Mouse (Mus musculus) C2C12 (cell line): ENCODE measurements around the gene Mrpl21. TPM values are rescaled to one million over a fixed set of nuclear protein-coding genes. Genes with fewer than 3 reads are reported as not detected.
A peak's percentile ranks its signal among the peaks of the same experiment; 100 is the strongest.

Source experiments
- H3K27me3 ChIP-seq: one replicate; pipeline ENCODE4 v1.6.1; 2011; ENCODE audit not compliant: control insufficient read depth, insufficient read depth, insufficient read length
- H3K36me3 ChIP-seq: one replicate; pipeline ENCODE4 v1.6.1; 2011; ENCODE audit not compliant: control insufficient read depth, insufficient read depth
- H3K4me3 ChIP-seq: one replicate; pipeline ENCODE4 v1.5.1; 2011; ENCODE audit warnings: mild to moderate bottlenecking, control low read depth; ENCODE audit not compliant: poor library complexity, insufficient read depth, severe bottlenecking
- H3K79me2 ChIP-seq: one replicate; pipeline ENCODE4 v1.6.1; 2011; ENCODE audit not compliant: control insufficient read depth, insufficient read depth
- H3K79me3 ChIP-seq: one replicate; pipeline ENCODE4 v1.6.1; 2011; ENCODE audit warnings: low read depth, control low read depth
- H3ac ChIP-seq: one replicate; pipeline ENCODE3; 2011; ENCODE audit warnings: low read depth; ENCODE audit not compliant: control insufficient read depth, insufficient read length
- CEBPB ChIP-seq: IDR thresholded peaks from one replicate; pipeline ENCODE4 v1.6.1; 2011; ENCODE audit warnings: low read depth, mild to moderate bottlenecking, control low read depth, moderate library complexity
- CTCF ChIP-seq: IDR thresholded peaks from one replicate; pipeline ENCODE4 v1.5.1; 2011; ENCODE audit not compliant: control insufficient read depth, insufficient read depth, insufficient read length
- FOSL1 ChIP-seq: IDR thresholded peaks from one replicate; pipeline ENCODE4 v1.8.0; 2011; ENCODE audit warnings: mild to moderate bottlenecking, low read length; ENCODE audit not compliant: poor library complexity, insufficient read depth, severe bottlenecking
- MAX ChIP-seq: IDR thresholded peaks from one replicate; pipeline ENCODE4 v1.6.1; 2011; ENCODE audit warnings: mild to moderate bottlenecking, control low read depth
- MYOD1 ChIP-seq: IDR thresholded peaks from one replicate; pipeline ENCODE4 v1.6.1; 2011; ENCODE audit warnings: low read depth; ENCODE audit not compliant: control insufficient read depth, insufficient read length
- MYOG ChIP-seq: IDR thresholded peaks from one replicate; pipeline ENCODE4 v1.6.1; 2011; ENCODE audit not compliant: control insufficient read depth, insufficient read length; ENCODE audit errors: extremely low read depth
- USF1 ChIP-seq: IDR thresholded peaks from one replicate; pipeline ENCODE4 v1.6.1; 2011; ENCODE audit warnings: low read depth, mild to moderate bottlenecking, control low read depth, moderate library complexity
- polyA plus RNA-seq: library from polyadenylated mRNA; unstranded; fragments of >200 nt; fragmentation: generic; extraction: Trizol; gene quantifications from one replicate; pipeline ENCODE4 v1.2.1, GENCODE M21; 2012; ENCODE audit warnings: missing spikeins

Mrpl21 gene
- polyA plus RNA-seq, 1 experiment: 86.3 TPM

DNA sequence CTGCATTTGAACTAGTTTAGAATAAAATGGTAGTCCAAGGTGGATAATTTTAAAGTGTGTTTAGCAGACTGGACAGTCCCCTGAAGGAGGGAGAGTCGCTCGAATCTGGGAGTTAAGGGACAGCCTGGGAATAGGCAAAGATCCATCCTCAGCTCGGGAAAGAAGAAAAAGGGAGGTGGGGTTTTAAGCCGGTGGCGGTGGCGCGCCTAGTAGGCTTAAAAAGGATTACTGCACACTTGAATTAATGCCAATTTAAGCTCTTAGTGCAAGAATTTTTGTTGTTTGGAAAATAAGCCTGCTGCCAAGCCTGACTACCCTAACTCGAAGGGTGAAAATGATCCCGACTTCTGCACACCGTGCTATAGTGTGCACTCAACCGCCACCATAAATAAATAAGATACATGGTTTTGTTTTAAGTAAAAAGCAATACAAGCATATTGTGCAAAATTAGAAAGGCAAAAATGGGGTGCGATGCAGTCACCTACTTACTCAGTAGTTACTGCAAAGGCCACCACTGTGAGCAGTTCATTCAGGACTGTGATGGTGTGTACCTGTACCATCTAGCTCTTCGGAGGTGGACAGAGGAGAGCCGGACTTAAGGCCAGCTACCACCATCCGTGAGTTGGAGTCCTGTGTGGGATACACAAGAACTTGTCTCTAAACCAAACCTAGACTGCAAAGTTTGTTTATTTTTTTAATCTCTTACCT lies 43.2 kb downstream of the Mrpl21 start:
- TF ChIP-seq MYOG (no peak), CTCF (no peak), CEBPB (no peak), MYOD1 (no peak), MAX (no peak), USF1 (no peak), FOSL1 (no peak)
- Histone ChIP-seq H3K79me2 (peaks cover 57% of the 10 kb centered on the region), H3ac (peak overlapping the region; percentile 25), H3K4me3 (peak overlapping the region; percentile 7), H3K79me3 (peaks cover 24% of the 10 kb centered on the region), H3K27me3 (no peaks in the 10 kb centered on the region), H3K36me3 (no peaks in the 10 kb centered on the region)

DNA sequence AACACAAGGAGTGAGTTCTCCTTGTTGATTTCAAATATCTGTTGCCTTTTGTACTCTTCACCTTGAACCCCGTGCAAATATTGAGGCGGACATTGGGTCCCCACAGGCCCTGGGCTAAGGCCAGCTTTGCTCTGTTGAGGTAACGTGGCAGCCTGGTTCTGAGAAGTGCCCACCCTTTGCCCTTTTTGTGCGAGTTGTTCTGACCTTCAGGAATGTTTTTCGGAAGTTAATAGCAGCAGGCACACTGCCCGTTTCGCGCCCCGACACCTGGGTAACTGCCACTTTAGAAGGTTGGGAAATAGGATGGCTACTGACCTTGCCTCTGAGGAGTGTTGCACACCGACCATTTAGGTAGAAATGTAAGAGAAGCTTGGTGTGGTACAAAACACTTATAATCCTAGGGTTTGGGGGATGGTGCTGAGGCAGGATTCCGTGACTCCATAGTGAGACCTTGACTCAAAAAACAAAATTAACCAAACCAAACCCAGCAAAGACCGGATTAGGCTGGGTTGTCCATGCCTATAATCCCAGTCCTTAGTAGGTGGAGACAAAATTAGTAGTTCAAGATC lies 43.9 kb downstream of the Mrpl21 start:
- Histone ChIP-seq H3K79me2 (peaks cover 64% of the 10 kb centered on the region), H3K27me3 (no peaks in the 10 kb centered on the region), H3ac (no peak overlapping the region), H3K79me3 (peaks cover 24% of the 10 kb centered on the region), H3K36me3 (no peaks in the 10 kb centered on the region), H3K4me3 (no peak overlapping the region)
- TF ChIP-seq USF1: no peak

DNA sequence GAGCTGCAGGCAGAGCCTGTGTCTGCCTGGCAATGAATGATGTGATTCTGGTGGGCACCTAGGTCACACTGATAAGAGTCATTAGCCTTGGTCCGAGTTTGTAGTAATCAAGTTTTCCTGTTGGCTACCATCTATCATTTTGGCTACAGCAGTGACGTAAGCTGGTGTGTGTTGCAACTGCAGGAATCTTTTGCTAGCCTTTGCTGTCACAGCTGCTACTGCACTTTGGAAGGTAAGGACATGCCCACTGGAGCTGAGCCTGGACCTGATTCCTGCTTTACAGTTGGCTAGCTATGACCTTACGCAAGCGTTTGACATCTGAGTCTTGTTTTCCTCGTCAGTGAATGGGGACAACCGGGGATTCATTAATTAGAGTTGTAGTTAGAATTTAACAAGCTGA lies 50.5 kb downstream of the Mrpl21 start:
- H3K27me3 ChIP-seq: no peaks in the 10 kb centered on the region
- no peak overlapping the region for H3ac ChIP-seq

DNA sequence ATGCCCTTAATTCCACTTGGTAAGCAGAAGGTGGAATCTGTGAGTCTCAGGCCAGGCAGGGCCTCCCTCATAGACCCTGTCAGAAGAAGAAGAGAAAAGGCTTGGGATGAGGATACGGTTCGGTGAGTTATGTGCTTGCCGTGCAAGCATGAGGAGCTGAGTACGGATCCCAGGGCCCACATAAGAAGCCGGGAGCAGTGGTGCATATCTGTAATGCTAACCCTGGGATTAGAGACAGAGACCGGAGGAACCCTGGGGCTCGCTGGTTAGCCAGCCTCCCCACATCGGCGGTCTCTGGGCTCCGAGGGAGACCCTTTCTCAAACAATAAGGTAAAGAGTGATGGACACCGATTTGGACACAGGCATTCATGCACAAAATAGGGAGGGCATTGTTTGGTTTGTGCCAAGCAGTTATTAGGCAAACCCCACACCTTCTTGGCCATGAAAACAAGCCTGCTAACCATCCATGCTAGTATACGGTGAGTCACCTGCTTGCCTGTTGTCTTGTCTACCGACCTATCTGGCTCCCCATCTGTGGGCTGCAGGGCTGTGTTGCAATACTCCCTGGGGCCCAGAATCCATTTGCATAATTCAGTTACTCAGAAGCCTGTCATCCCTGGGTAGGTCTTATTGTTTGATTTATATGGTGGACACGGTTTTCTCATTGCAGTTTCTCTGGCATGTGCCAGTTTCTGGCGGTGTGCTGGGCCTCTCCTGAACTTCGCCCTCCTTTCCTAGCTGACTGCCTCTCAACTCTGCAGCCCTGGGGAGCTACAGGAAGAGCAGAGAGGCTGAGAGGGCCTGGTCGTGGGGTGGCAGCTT lies 51.2 kb downstream of the Mrpl21 start:
- no peak overlapping the region for H3K4me3 ChIP-seq
- peaks cover 15% of the 10 kb centered on the region for H3K79me3 ChIP-seq
- no peaks in the 10 kb centered on the region for H3K27me3 ChIP-seq
- peaks cover 73% of the 10 kb centered on the region for H3K79me2 ChIP-seq
- TF ChIP-seq CEBPB: peak; percentile 99
- TF ChIP-seq MAX: peak; percentile 75
- TF ChIP-seq FOSL1: peak; percentile 25
- no peak for TF ChIP-seq USF1
- TF ChIP-seq MYOD1: peak; percentile 44
- no peak for TF ChIP-seq CTCF
- TF ChIP-seq MYOG: no peak
- no peaks in the 10 kb centered on the region for H3K36me3 ChIP-seq
- peak overlapping the region; percentile 10 for H3ac ChIP-seq

More for the DNA sequence above, 50.5 kb downstream of the Mrpl21 start:
- H3K79me2 ChIP-seq: peaks cover 73% of the 10 kb centered on the region
- peaks cover 18% of the 10 kb centered on the region for H3K79me3 ChIP-seq
- TF ChIP-seq CEBPB: peak; percentile 73
- TF ChIP-seq USF1: no peak
- no peak for TF ChIP-seq FOSL1
- TF ChIP-seq CTCF: no peak
- TF ChIP-seq MYOD1: peak; percentile 63
- H3K36me3 ChIP-seq: no peaks in the 10 kb centered on the region
- no peak overlapping the region for H3K4me3 ChIP-seq

DNA sequence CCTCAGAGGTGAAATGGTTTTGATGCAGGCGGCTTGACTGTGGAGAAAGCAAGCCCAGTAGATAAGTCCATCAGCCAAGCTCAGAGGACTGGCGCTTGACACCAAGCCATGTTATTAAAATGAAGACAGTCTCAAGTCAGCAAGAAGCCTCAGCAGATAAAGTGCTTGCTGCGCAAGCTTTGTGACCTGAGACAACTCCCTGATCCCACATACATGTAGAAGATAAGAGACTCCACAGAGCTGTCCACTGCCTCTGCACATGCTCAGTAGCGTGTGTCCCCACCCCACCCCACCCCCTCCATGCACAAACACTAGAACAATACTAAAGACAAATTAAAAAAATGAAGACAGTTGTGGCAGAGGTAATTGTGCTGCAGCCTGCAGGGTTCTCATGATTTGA lies 51.8 kb downstream of the Mrpl21 start:
- TF ChIP-seq CTCF: no peak
- no peak for TF ChIP-seq MAX
- no peak for TF ChIP-seq FOSL1
- TF ChIP-seq USF1: no peak
- no peak for TF ChIP-seq CEBPB
- no peak for TF ChIP-seq MYOG
- TF ChIP-seq MYOD1: no peak
- Histone ChIP-seq H3K36me3 (no peaks in the 10 kb centered on the region), H3K27me3 (no peaks in the 10 kb centered on the region), H3K79me2 (peaks cover 73% of the 10 kb centered on the region), H3K79me3 (peaks cover 13% of the 10 kb centered on the region), H3ac (peak overlapping the region; percentile 10), H3K4me3 (no peak overlapping the region)

DNA sequence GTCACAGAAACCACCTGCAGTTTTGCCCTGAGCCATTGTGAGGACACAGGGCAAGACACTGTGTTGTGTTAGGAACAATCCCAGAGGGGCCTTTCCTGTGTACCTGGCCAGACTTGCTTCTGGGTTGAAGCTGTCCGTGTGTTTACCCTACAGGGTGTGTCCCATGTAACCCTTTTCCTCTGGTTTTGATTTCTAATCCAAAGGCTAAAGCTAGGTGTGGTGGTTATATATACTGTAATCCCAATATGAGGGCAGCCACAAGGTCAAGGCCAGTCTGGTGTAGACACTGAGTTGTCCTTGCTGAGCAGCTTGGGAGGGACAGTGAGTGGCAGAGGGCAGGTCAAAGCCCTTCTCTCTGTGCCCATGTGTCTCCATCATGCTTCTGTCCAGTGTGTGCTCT lies 53.2 kb downstream of the Mrpl21 start:
- Histone ChIP-seq H3ac (no peak overlapping the region), H3K27me3 (no peaks in the 10 kb centered on the region), H3K79me3 (peaks cover 12% of the 10 kb centered on the region), H3K79me2 (peaks cover 65% of the 10 kb centered on the region), H3K36me3 (no peaks in the 10 kb centered on the region), H3K4me3 (no peak overlapping the region)
- TF ChIP-seq FOSL1 (no peak), CEBPB (no peak), MYOD1 (no peak), MAX (no peak), MYOG (no peak), USF1 (no peak), CTCF (no peak)
